Mouse (Mus musculus): ENCODE data around the gene Hlx. TPM values are rescaled to one million over a fixed set of nuclear protein-coding genes. Genes with fewer than 3 reads are reported as not detected.

Hlx gene
- polyA plus RNA-seq, 1 experiment, result 14.9 TPM

GRCm38 (mm10) chr1:184726576-184727300 lies 5.7 kb downstream of the Hlx start:
- no peak for TF ChIP-seq GATA1 (IDR thresholded peaks at IDR 0.05; ENCODE audit: low read length)

GRCm38 (mm10) chr1:184725318-184725790 lies 7.1 kb downstream of the Hlx start:
- TF ChIP-seq GATA1 (IDR thresholded peaks at IDR 0.05; ENCODE audit: low read length), result no peak

- no peak for TF ChIP-seq GATA1 (IDR thresholded peaks at IDR 0.05; ENCODE audit: low read length)
Measured at GRCm38 (mm10) chr1:184724551-184725317, 7.7 kb downstream of the Hlx start.

- TF ChIP-seq GATA1 (IDR thresholded peaks at IDR 0.05; ENCODE audit: low read length), result no peak
Measured at GRCm38 (mm10) chr1:184723899-184724298, 8.5 kb downstream of the Hlx start.

GRCm38 (mm10) chr1:184721121-184721520 lies 11.3 kb downstream of the Hlx start:
- no peak for TF ChIP-seq GATA1 (IDR thresholded peaks at IDR 0.05; ENCODE audit: low read length)

GRCm38 (mm10) chr1:184720162-184721025 lies 12.0 kb downstream of the Hlx start:
- no peak for TF ChIP-seq GATA1 (IDR thresholded peaks at IDR 0.05; ENCODE audit: low read length)

- TF ChIP-seq GATA1 (IDR thresholded peaks at IDR 0.05; ENCODE audit: low read length), result no peak
Measured at GRCm38 (mm10) chr1:184718261-184719120, 13.9 kb downstream of the Hlx start.

GRCm38 (mm10) chr1:184717691-184718200 lies 14.7 kb downstream of the Hlx start:
- TF ChIP-seq GATA1 (IDR thresholded peaks at IDR 0.05; ENCODE audit: low read length), result no peak

GRCm38 (mm10) chr1:184717016-184717568 lies 15.3 kb downstream of the Hlx start:
- TF ChIP-seq GATA1 (IDR thresholded peaks at IDR 0.05; ENCODE audit: low read length), result no peak

GRCm38 (mm10) chr1:184716117-184716516 lies 16.3 kb downstream of the Hlx start:
- no peak for TF ChIP-seq GATA1 (IDR thresholded peaks at IDR 0.05; ENCODE audit: low read length)

GRCm38 (mm10) chr1:184715693-184716092 lies 16.7 kb downstream of the Hlx start:
- TF ChIP-seq GATA1 (IDR thresholded peaks at IDR 0.05; ENCODE audit: low read length), result no peak

- no peak for TF ChIP-seq GATA1 (IDR thresholded peaks at IDR 0.05; ENCODE audit: low read length)
Measured at GRCm38 (mm10) chr1:184714515-184714914, 17.9 kb downstream of the Hlx start.

GRCm38 (mm10) chr1:184713716-184714115 lies 18.7 kb downstream of the Hlx start:
- TF ChIP-seq GATA1 (IDR thresholded peaks at IDR 0.05; ENCODE audit: low read length), result no peak

- TF ChIP-seq GATA1 (IDR thresholded peaks at IDR 0.05; ENCODE audit: low read length), result no peak
Measured at GRCm38 (mm10) chr1:184707532-184708248, 24.7 kb downstream of the Hlx start.
